Mouse (Mus musculus): Measurements from ENCODE around the gene Asb11. TPM values are rescaled to one million over a fixed set of nuclear protein-coding genes. Genes with fewer than 3 reads are reported as not detected.
A peak's percentile ranks its signal among the peaks of the same experiment; 100 is the strongest.

The Asb11 gene
- 0.29 and 0.78 TPM in 2 replicates for polyA plus RNA-seq (2015; fragmentation: Nextera tagmentation; extraction: Ambion mirVana)

GRCm38 (mm10) chrX:164436709-164437108 lies at the start of gene Asb11:
Gene Asb11 (plus strand): TSS chrX:164436994.
- no peak for DNase-seq (ENCODE audit: low spot score)
- Histone ChIP-seq H3K36me3 (ENCODE audit: insufficient read depth, low read length) (no peaks in the 10 kb centered on the region), H3K27ac (no peak within 1 kb of the TSS), H3K4me3 (replicated peaks; ENCODE audit: low read depth, low read length) (no peak within 1 kb of the TSS), H3K27me3 (ENCODE audit: insufficient read depth, low read length) (no peaks in the 10 kb centered on the region), H3K9me3 (replicated peaks; ENCODE audit: low read length) (no peaks in the 10 kb centered on the region), H3K4me1 (replicated peaks; ENCODE audit: insufficient read depth, low read length) (no peaks in the 10 kb centered on the region), H3K4me2 (ENCODE audit: low read length) (no peak within 1 kb of the TSS), H3K9ac (ENCODE audit: low read depth, low read length) (no peak within 1 kb of the TSS)
- TF ChIP-seq CTCF (IDR thresholded peaks at IDR 0.05; ENCODE audit: low read depth) = no peak
- 62% methylated on average over 8 of the region's 8 CpGs for WGBS
- ATAC-seq (replicated peaks; ENCODE audit: low FRiP score, low read depth) = no peak

GRCm38 (mm10) chrX:164394091-164394490 lies 42.7 kb upstream of the Asb11 start:
- no peak for TF ChIP-seq CTCF (IDR thresholded peaks at IDR 0.05; ENCODE audit: low read depth)
- H3K4me2 ChIP-seq (ENCODE audit: low read length) = no peak overlapping the region
- no peaks in the 10 kb centered on the region for H3K4me1 ChIP-seq (replicated peaks; ENCODE audit: insufficient read depth, low read length)
- no peaks in the 10 kb centered on the region for H3K9me3 ChIP-seq (replicated peaks; ENCODE audit: low read length)
- H3K27me3 ChIP-seq (ENCODE audit: insufficient read depth, low read length) = no peaks in the 10 kb centered on the region
- no peaks in the 10 kb centered on the region for H3K36me3 ChIP-seq (ENCODE audit: insufficient read depth, low read length)
- H3K4me3 ChIP-seq (replicated peaks; ENCODE audit: low read depth, low read length) = no peak overlapping the region
- no peak overlapping the region for H3K9ac ChIP-seq (ENCODE audit: low read depth, low read length)
- no peak overlapping the region for H3K27ac ChIP-seq
- ATAC-seq (replicated peaks; ENCODE audit: low FRiP score, low read depth) = no peak
- 83% methylated on average over 4 of the region's 4 CpGs for WGBS
- DNase-seq (ENCODE audit: low spot score) = no peak

GRCm38 (mm10) chrX:164398456-164398855 lies 38.3 kb upstream of the Asb11 start:
- H3K4me2 ChIP-seq (ENCODE audit: low read length) = no peak overlapping the region
- no peaks in the 10 kb centered on the region for H3K9me3 ChIP-seq (replicated peaks; ENCODE audit: low read length)
- H3K27me3 ChIP-seq (ENCODE audit: insufficient read depth, low read length) = no peaks in the 10 kb centered on the region
- peak; percentile 70 for TF ChIP-seq CTCF (IDR thresholded peaks at IDR 0.05; ENCODE audit: low read depth)
- ATAC-seq (replicated peaks; ENCODE audit: low FRiP score, low read depth) = no peak
- 62% methylated on average over 3 of the region's 3 CpGs for whole genome bisulfite sequencing
- no peak overlapping the region for H3K27ac ChIP-seq
- H3K9ac ChIP-seq (ENCODE audit: low read depth, low read length) = no peak overlapping the region
- no peaks in the 10 kb centered on the region for H3K4me1 ChIP-seq (replicated peaks; ENCODE audit: insufficient read depth, low read length)
- no peak overlapping the region for H3K4me3 ChIP-seq (replicated peaks; ENCODE audit: low read depth, low read length)
- peak; percentile 59 for DNase-seq (ENCODE audit: low spot score)
- no peaks in the 10 kb centered on the region for H3K36me3 ChIP-seq (ENCODE audit: insufficient read depth, low read length)

- no peak overlapping the region for H3K4me2 ChIP-seq (ENCODE audit: low read length)
- no peak overlapping the region for H3K27ac ChIP-seq
- DNase-seq (ENCODE audit: low spot score) (peak; percentile 12), ATAC-seq (replicated peaks; ENCODE audit: low FRiP score, low read depth) (no peak)
- no peaks in the 10 kb centered on the region for H3K4me1 ChIP-seq (replicated peaks; ENCODE audit: insufficient read depth, low read length)
- H3K4me3 ChIP-seq (replicated peaks; ENCODE audit: low read depth, low read length) = no peak overlapping the region
- no peaks in the 10 kb centered on the region for H3K36me3 ChIP-seq (ENCODE audit: insufficient read depth, low read length)
- no peaks in the 10 kb centered on the region for H3K9me3 ChIP-seq (replicated peaks; ENCODE audit: low read length)
- H3K27me3 ChIP-seq (ENCODE audit: insufficient read depth, low read length) = no peaks in the 10 kb centered on the region
- TF ChIP-seq CTCF (IDR thresholded peaks at IDR 0.05; ENCODE audit: low read depth) = no peak
- no peak overlapping the region for H3K9ac ChIP-seq (ENCODE audit: low read depth, low read length)
Observed at GRCm38 (mm10) chrX:164405080-164405649, 31.6 kb upstream of the Asb11 start.

- Histone ChIP-seq H3K27ac (no peak overlapping the region), H3K9me3 (replicated peaks; ENCODE audit: low read length) (no peaks in the 10 kb centered on the region), H3K4me3 (replicated peaks; ENCODE audit: low read depth, low read length) (no peak overlapping the region), H3K27me3 (ENCODE audit: insufficient read depth, low read length) (no peaks in the 10 kb centered on the region), H3K36me3 (ENCODE audit: insufficient read depth, low read length) (no peaks in the 10 kb centered on the region), H3K4me1 (replicated peaks; ENCODE audit: insufficient read depth, low read length) (no peaks in the 10 kb centered on the region), H3K4me2 (ENCODE audit: low read length) (no peak overlapping the region), H3K9ac (ENCODE audit: low read depth, low read length) (no peak overlapping the region)
- 73% methylated on average over 9 of the region's 9 CpGs for WGBS
- DNase-seq (ENCODE audit: low spot score) = no peak
- ATAC-seq (replicated peaks; ENCODE audit: low FRiP score, low read depth) = no peak
- TF ChIP-seq CTCF (IDR thresholded peaks at IDR 0.05; ENCODE audit: low read depth) = no peak
Observed at GRCm38 (mm10) chrX:164406133-164407022, 30.4 kb upstream of the Asb11 start.

- TF ChIP-seq CTCF (IDR thresholded peaks at IDR 0.05; ENCODE audit: low read depth) = no peak
- H3K4me2 ChIP-seq (ENCODE audit: low read length) = no peak overlapping the region
- 74% methylated on average over 3 of the region's 3 CpGs for WGBS
- H3K4me3 ChIP-seq (replicated peaks; ENCODE audit: low read depth, low read length) = no peak overlapping the region
- no peaks in the 10 kb centered on the region for H3K36me3 ChIP-seq (ENCODE audit: insufficient read depth, low read length)
- no peak overlapping the region for H3K9ac ChIP-seq (ENCODE audit: low read depth, low read length)
- no peaks in the 10 kb centered on the region for H3K27me3 ChIP-seq (ENCODE audit: insufficient read depth, low read length)
- H3K27ac ChIP-seq = no peak overlapping the region
- no peaks in the 10 kb centered on the region for H3K9me3 ChIP-seq (replicated peaks; ENCODE audit: low read length)
- no peak for DNase-seq (ENCODE audit: low spot score)
- no peak for ATAC-seq (replicated peaks; ENCODE audit: low FRiP score, low read depth)
- H3K4me1 ChIP-seq (replicated peaks; ENCODE audit: insufficient read depth, low read length) = no peaks in the 10 kb centered on the region
Observed at GRCm38 (mm10) chrX:164408301-164408927, 28.4 kb upstream of the Asb11 start.

All from kidney, postnatal 0 days (tissue).